9 mouse cellular contexts compared by ENCODE assay signal in genomic region chr12:99329301-99330257, GRCm38 (mm10).
DNase-seq lines count a peak whose midpoint lies in the region; ATAC-seq lines count a peak whose summit lies in the region.
"Had no signal": no experiment of that assay in that cellular context is flagged by ENCODE, and none has a peak within 500 bp of the region (broad histone marks: within the 10 kb centered on the region; RNA-seq: fewer than 3 reads in every experiment).

No protein-coding gene starts in this region.

- intact Hi-C loops in heart, postnatal 14 days (cut with DNase I), result no loop called here

- no peaks in the 10 kb centered on the region for H3K27me3 ChIP-seq in heart, embryonic 11.5 days (ENCODE audit: control insufficient read depth, insufficient read depth, low read length)
- H3K27me3 ChIP-seq in embryonic facial prominence, embryonic 11.5 days (ENCODE audit: control insufficient read depth, insufficient read depth, low read length), result no peaks in the 10 kb centered on the region
- H3K27me3 ChIP-seq in limb, embryonic 11.5 days (ENCODE audit: control insufficient read depth, insufficient read depth, low read length), result no peaks in the 10 kb centered on the region

- no peaks in the 10 kb centered on the region for H3K9me3 ChIP-seq in heart, embryonic 11.5 days (replicated peaks; ENCODE audit: control insufficient read depth, low read length)
- no peaks in the 10 kb centered on the region for H3K9me3 ChIP-seq in embryonic facial prominence, embryonic 11.5 days (replicated peaks; ENCODE audit: control insufficient read depth, low read length)
- no peaks in the 10 kb centered on the region for H3K9me3 ChIP-seq in limb, embryonic 11.5 days (ENCODE audit: control insufficient read depth, low read length)

- no peak overlapping the region for H3K9ac ChIP-seq in heart, embryonic 11.5 days (ENCODE audit: low read depth, low read length)
- H3K9ac ChIP-seq in embryonic facial prominence, embryonic 11.5 days (replicated peaks; ENCODE audit: low read length), result no peak overlapping the region
- peak overlapping the region; percentile 35 for H3K9ac ChIP-seq in limb, embryonic 11.5 days (ENCODE audit: low read length)
- H3K9ac ChIP-seq: liver, embryonic 14.5 days had no signal

- peak overlapping the region; percentile 1; the same call in 1 of the 2 replicates for H3K4me2 ChIP-seq in heart, embryonic 11.5 days
- H3K4me2 ChIP-seq in embryonic facial prominence, embryonic 11.5 days (ENCODE audit: low read depth, low read length), result peak overlapping the region; percentile 5; the same call in 1 of the 2 replicates
- no peak overlapping the region; the same call in 1 of the 2 replicates for H3K4me2 ChIP-seq in limb, embryonic 11.5 days (ENCODE audit: low read depth, severe bottlenecking)

- DNase-seq in heart, postnatal 14 days, result no peak
- DNase-seq in embryonic facial prominence, embryonic 11.5 days (ENCODE audit: low spot score), result peak; percentile 66
- DNase-seq in limb, embryonic 11.5 days (ENCODE audit: low spot score), result peak; percentile 54
- DNase-seq in thymus, adult 18-20 months, result peak; percentile 57 to 71
- no peak for DNase-seq in left cerebral cortex, adult 8-10 months (ENCODE audit: low spot score in 2 of 2)
- DNase-seq in kidney, adult 9 months, result no peak
- no peak for DNase-seq in spleen, adult 12 weeks (ENCODE audit: low spot score)

- WGBS in heart, embryonic 11.5 days (ENCODE audit: insufficient replicate concordance), result 26% methylated on average over 20 of the region's 20 CpGs
- WGBS in embryonic facial prominence, embryonic 11.5 days, result 9% methylated on average over 20 of the region's 20 CpGs
- 5% methylated on average over 20 of the region's 20 CpGs for WGBS in limb, embryonic 11.5 days

- no peak overlapping the region for H3K4me3 ChIP-seq in heart, embryonic 11.5 days (ENCODE audit: low read depth, low read length)
- H3K4me3 ChIP-seq in embryonic facial prominence, embryonic 11.5 days (ENCODE audit: low read depth, low read length), result no peak overlapping the region
- no peak overlapping the region for H3K4me3 ChIP-seq in limb, embryonic 11.5 days (ENCODE audit: low read depth, low read length)

- ATAC-seq in heart, embryonic 11.5 days (replicated peaks; ENCODE audit: insufficient number of reproducible peaks, low FRiP score, low TSS enrichment), result no peak
- peak; percentile 52 for ATAC-seq in embryonic facial prominence, embryonic 11.5 days (replicated peaks; ENCODE audit: insufficient number of reproducible peaks, low FRiP score, low TSS enrichment, low read depth)
- ATAC-seq in limb, embryonic 11.5 days (ENCODE audit: insufficient number of reproducible peaks, low FRiP score, low TSS enrichment, low read depth), result peak; percentile 64; the same call in 1 of the 2 replicates

- H3K4me1 ChIP-seq in heart, embryonic 11.5 days (ENCODE audit: control insufficient read depth, insufficient read depth, low read length), result peaks cover 57% of the 10 kb centered on the region
- peaks cover 13% of the 10 kb centered on the region for H3K4me1 ChIP-seq in embryonic facial prominence, embryonic 11.5 days (ENCODE audit: control insufficient read depth, insufficient read depth, low read length)
- H3K4me1 ChIP-seq in limb, embryonic 11.5 days (ENCODE audit: control insufficient read depth, insufficient read depth, low read length), result peaks cover 38% of the 10 kb centered on the region

- H3K36me3 ChIP-seq in heart, embryonic 11.5 days (ENCODE audit: control insufficient read depth, insufficient read depth, low read length), result no peaks in the 10 kb centered on the region
- no peaks in the 10 kb centered on the region for H3K36me3 ChIP-seq in embryonic facial prominence, embryonic 11.5 days (replicated peaks; ENCODE audit: control insufficient read depth, insufficient read depth, low read depth, low read length)
- no peaks in the 10 kb centered on the region for H3K36me3 ChIP-seq in limb, embryonic 11.5 days (ENCODE audit: control insufficient read depth, insufficient read depth, low read length)

- no peak overlapping the region for H3K27ac ChIP-seq in heart, embryonic 11.5 days (ENCODE audit: low read depth, low read length)
- peak overlapping the region; percentile 72 for H3K27ac ChIP-seq in embryonic facial prominence, embryonic 11.5 days (replicated peaks; ENCODE audit: low read depth, low read length)
- peak overlapping the region; percentile 43; the same call in 1 of the 2 replicates for H3K27ac ChIP-seq in limb, embryonic 11.5 days (replicated peaks; ENCODE audit: low read depth, low read length)
- H3K27ac ChIP-seq: liver, embryonic 14.5 days had no signal

Comparison
In these comparisons a context has a peak if more than half of its experiments do, and no peak if none do; other contexts are left out.
1. DNase-seq: peak in embryonic facial prominence, embryonic 11.5 days (single experiment), limb, embryonic 11.5 days (single experiment) and thymus, adult 18-20 months (2 of 2); none in heart, postnatal 14 days (0 of 2), left cerebral cortex, adult 8-10 months (0 of 2), kidney, adult 9 months (single experiment) and spleen, adult 12 weeks (single experiment).